Mouse (Mus musculus): ENCODE results near the gene Lipc.
"Not testable (repeated sequence)": the region's sequence is repeated elsewhere in the genome, so short reads cannot be mapped to it uniquely, and the experiment has no call there.

Lipc gene

GRCm38 (mm10) chr9:70867381-70867780 lies 84.6 kb downstream of the Lipc start:
- in situ Hi-C loops (cut with MboI; ENCODE audit: low sequenced_read_pairs), result no loop called here

DNA sequence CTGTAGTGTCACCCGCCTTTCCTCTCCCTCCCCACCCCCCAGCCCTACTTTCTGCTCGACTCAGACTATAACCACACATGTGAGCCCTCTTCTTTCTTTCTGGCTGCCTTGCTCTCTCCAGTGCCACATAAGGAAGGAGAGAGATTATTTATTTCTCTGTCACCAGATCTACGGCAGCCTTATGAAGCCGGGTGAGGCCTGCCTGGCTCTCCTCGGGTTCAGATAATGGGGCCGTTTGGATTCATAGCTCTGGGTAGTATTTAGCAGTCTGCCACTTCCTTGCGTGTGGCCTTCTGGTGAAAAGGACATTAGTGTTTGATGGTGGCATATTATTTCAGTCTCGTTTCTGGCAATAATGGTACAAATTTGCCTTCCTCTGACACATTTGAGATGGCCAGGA lies 88.0 kb downstream of the Lipc start:
- in situ Hi-C loops (cut with MboI; ENCODE audit: low sequenced_read_pairs), result no loop called here

- in situ Hi-C loops (cut with MboI; ENCODE audit: low sequenced_read_pairs), result no loop called here
Measured at GRCm38 (mm10) chr9:70863299-70863698, 88.7 kb downstream of the Lipc start.

DNA sequence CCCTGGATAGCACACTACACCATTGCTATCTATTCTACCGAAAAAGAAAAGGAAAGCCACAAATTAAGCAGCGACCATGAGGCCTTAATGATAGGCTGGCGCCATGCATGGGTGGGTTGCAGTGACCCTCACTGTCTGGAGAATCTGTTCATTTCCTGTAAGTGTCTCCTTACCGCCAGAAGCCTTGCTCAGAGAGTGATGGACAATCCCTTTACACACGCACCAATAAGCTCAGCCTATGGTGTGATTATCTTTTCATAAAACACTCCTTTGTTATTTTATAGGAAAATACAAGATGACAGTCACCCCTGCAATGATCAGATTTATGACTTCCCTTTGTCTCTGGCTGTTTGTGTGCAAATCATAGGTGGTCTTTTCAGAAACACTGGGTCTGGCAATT lies 92.8 kb downstream of the Lipc start:
- in situ Hi-C loops (cut with MboI; ENCODE audit: low sequenced_read_pairs), result no loop called here

- in situ Hi-C loops (cut with MboI; ENCODE audit: low sequenced_read_pairs), result no loop called here
Measured at GRCm38 (mm10) chr9:70855868-70856267, 96.2 kb downstream of the Lipc start.

- in situ Hi-C loops (cut with MboI; ENCODE audit: low sequenced_read_pairs), result no loop called here
Measured at GRCm38 (mm10) chr9:70854950-70855349, 97.1 kb downstream of the Lipc start.

- in situ Hi-C loops (cut with MboI; ENCODE audit: low sequenced_read_pairs), result not testable (repeated sequence)
Measured at GRCm38 (mm10) chr9:70853081-70853480, 98.9 kb downstream of the Lipc start.

- in situ Hi-C loops (cut with MboI; ENCODE audit: low sequenced_read_pairs), result no loop called here
Measured at GRCm38 (mm10) chr9:70851533-70851932, 100.5 kb downstream of the Lipc start.

DNA sequence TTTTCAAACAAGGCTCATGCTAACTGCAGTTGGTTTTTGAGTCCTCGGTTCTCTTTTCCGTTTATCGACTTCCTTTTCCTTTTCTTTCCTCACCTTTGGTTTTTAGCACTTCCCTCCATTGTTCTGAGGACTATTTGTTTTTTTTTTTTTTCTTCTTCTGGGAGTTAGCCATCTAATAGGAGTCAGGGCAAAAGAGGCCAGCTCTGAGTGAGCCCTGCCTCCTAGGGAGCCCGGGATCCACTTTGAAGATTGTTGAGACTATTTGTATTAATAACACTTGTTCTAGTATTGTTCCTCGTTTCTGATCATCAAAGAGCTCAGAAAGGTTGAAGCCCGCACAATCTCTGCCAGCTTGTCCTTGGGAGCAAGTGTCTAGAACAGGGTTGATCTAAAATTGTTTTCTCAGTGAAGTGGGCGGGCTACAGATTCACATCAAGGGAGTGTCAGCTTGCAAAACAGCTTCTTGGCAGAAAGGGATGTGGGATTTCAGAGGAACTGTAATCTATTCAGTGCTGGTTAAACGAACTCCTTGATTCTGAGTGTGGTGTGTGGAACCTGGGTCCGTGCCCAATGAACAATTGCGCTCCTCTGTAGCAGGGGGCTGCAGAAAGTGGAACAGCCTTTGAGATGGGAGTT lies 103.8 kb downstream of the Lipc start:
- in situ Hi-C loops (cut with MboI; ENCODE audit: low sequenced_read_pairs), result no loop called here

- in situ Hi-C loops (cut with MboI; ENCODE audit: low sequenced_read_pairs), result no loop called here
Measured at GRCm38 (mm10) chr9:70847627-70848051, 104.4 kb downstream of the Lipc start.

DNA sequence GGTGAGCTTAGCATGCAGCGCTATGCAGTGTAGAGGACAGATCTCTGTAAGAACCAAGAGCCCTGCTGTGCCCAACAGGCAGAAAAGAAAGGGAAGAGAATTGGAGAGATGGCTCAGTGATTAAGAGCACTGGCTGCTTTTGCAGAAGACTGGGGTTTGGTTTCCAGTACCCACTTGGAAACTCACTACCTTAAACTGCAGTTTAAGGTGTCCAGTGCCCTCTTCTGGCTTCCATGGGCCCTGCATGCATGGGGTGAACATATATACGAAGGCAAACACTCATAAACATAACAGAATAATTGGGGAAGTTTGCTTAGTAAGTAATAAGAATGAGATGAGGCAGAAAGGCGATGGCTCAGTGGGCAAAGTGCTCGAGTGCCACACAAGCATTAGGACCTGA lies 108.8 kb downstream of the Lipc start:
- in situ Hi-C loops (cut with MboI; ENCODE audit: low sequenced_read_pairs), result no loop called here

GRCm38 (mm10) chr9:70842300-70842941 lies 109.6 kb downstream of the Lipc start:
- in situ Hi-C loops (cut with MboI; ENCODE audit: low sequenced_read_pairs), result no loop called here

DNA sequence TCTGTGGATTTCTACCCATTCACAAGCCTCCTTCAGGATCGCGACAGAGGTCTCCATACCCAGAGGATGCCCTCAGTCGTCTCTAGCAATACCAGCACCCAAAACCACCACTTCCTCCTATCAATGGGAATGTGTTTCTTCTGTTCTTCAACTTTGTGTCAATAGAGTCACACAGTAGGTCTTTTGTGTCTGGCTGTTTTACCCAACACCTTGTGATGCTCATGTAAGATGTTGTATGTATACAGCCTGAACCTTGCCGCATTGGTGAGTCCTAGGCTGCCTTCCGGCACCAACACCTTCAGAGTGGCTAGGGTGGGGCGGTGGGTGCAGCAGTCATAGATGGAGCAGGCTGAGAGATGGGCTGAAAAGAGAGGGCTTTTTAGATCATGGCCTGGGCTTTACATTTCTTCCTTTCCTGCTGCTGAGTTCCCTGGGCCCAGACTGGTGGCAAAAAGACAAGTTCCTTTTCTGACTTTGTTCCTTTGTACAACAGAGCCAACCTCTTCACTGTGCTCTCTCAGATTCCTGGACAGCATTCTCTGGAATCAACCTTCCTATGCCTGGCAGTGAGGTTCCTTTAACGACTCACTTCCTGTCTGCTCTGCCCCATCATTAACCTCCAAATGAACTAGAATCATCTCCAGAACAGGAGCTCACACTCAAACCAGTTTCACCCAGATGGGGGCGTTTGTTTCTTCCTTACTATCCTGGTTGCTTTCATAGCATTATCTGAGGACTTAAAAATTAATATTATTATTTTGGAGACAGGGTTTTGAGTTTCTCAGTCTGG lies 110.4 kb downstream of the Lipc start:
- in situ Hi-C loops (cut with MboI; ENCODE audit: low sequenced_read_pairs), result no loop called here

GRCm38 (mm10) chr9:70840861-70841341 lies 111.1 kb downstream of the Lipc start:
- in situ Hi-C loops (cut with MboI; ENCODE audit: low sequenced_read_pairs), result no loop called here

GRCm38 (mm10) chr9:70838132-70838911 lies 113.7 kb downstream of the Lipc start:
- in situ Hi-C loops (cut with MboI; ENCODE audit: low sequenced_read_pairs), result no loop called here

DNA sequence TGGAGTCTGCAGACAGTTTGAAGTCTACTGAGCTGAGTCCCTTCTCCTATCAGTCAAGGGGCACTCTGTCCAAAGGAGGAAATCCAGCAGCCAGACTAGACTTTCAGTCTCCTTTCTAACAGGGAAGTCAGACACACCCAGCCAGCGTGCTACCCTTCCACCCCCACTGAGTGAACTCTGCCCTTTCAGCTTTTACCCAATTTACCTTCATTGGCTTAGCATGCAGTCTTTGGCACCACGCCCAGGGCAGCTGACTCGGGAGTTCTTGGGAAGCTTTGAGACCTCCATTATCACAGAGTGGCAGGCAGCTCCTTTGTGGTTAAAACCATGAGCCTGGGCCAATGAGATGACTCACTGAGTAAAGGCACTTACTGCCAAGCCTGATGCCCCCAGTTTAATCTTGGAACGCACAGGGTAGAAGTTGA lies 117.3 kb downstream of the Lipc start:
- in situ Hi-C loops (cut with MboI; ENCODE audit: low sequenced_read_pairs), result no loop called here

- in situ Hi-C loops (cut with MboI; ENCODE audit: low sequenced_read_pairs), result no loop called here
Measured at GRCm38 (mm10) chr9:70834217-70834616, 117.8 kb downstream of the Lipc start.

DNA sequence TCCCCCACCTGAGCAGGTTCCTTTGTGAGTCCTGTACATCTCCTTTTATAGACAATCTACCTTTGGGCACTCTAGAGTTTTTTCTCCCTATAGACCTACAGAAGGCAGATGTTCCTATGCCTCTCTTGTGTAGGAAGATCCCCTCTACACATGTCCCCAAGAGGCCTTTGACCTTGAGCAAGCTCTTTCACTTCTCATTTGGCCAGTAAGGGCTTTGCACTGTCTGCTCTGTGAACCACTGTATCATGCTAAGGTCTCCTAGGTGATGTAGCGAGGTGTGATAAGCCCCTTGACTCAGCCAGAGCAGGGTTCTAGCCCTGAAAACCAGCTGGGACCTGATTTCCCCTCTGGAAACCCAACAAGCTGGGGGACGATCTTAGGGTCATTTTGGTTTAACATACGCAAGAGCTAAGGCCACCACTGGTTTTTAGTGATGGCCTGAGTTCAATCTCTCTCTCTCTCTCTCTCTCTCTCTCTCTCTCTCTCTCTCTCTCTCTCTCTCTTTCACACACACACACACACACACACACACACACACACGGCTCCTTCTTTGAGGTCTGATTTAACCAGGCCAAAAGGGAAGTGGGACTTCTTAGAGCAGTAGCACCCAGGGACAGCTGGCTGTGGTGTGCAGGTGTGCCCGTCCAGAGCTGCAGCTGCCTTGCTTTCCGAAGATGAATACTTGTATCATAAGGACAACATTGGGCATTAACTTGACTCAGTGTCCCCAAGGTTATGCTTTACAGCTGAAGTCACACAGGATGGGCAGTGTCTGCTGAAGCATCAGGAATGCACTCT lies 118.7 kb downstream of the Lipc start:
- in situ Hi-C loops (cut with MboI; ENCODE audit: low sequenced_read_pairs), result no loop called here

- in situ Hi-C loops (cut with MboI; ENCODE audit: low sequenced_read_pairs), result no loop called here
Measured at GRCm38 (mm10) chr9:70832231-70832630, 119.8 kb downstream of the Lipc start.

DNA sequence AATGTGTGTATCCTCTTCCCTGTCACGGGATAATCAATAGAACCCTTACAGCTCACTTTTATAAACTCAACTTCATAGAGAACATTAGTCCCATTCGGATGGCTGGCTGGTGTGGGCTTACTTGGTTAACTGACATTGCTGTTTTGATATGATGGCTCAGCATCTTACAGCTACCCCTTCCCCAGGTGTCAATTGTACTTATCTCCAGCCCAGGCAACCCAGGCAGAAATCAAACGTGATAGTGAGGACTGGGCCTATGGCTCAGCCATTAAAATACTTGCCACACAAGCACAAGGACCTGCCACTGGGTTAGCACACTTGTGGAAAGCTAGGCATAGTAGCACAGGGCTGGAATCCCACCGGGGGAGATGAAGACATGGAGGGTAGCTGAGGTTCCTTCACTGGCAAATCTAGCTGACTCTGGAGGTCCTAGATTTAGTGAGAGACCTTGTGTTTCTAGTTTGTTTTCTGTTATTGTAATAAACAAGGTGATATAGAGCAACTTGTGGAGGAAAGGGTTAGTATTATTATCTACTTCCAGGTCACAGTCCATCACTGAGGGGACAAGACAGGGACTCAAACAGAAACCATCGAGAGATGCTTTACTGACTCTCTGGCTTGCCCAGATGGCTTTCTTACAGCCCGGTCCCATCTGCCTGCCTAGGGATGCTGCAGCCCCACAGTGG lies 121.0 kb downstream of the Lipc start:
- in situ Hi-C loops (cut with MboI; ENCODE audit: low sequenced_read_pairs), result no loop called here
